Mouse (Mus musculus) limb, embryonic 13.5 days (tissue): ENCODE results near the gene Rfng. TPM values are rescaled to one million over a fixed set of nuclear protein-coding genes. Genes with fewer than 3 reads are reported as not detected.
"Not testable (repeated sequence)": the region's sequence is repeated elsewhere in the genome, so short reads cannot be mapped to it uniquely, and the experiment has no call there.

Experiments
- ATAC-seq: fragments of 200-750 bp; cut with Nextera tagmentation; 2 replicates; pipeline ENCODE4 v1.8.0; 2017; ENCODE audit warnings: low read depth, moderate number of reproducible peaks, moderate TSS enrichment; ENCODE audit not compliant: low FRiP score
- H3K27ac ChIP-seq: fragments of 300-500 bp; sonication (generic); 2 replicates; pipeline ENCODE4 v1.5.1; 2015; ENCODE audit warnings: inconsistent platforms, mild to moderate bottlenecking, moderate library complexity
- H3K27me3 ChIP-seq: fragments of 300-500 bp; sonication (generic); 2 replicates; pipeline ENCODE4 v1.6.1; 2015; ENCODE audit warnings: mild to moderate bottlenecking, inconsistent platforms
- H3K36me3 ChIP-seq: fragments of 300-500 bp; sonication (generic); 2 replicates; pipeline ENCODE4 v1.6.1; 2015; ENCODE audit warnings: inconsistent platforms, mild to moderate bottlenecking, moderate library complexity
- H3K4me1 ChIP-seq: fragments of 300-500 bp; sonication (generic); 2 replicates; pipeline ENCODE4 v1.6.1; 2015; ENCODE audit warnings: inconsistent platforms
- H3K4me2 ChIP-seq: fragments of 300-500 bp; sonication (generic); replicated peaks from 2 replicates; pipeline ENCODE4 v1.6.1; 2015; ENCODE audit warnings: inconsistent platforms, mild to moderate bottlenecking, moderate library complexity
- H3K4me3 ChIP-seq: fragments of 300-500 bp; sonication (generic); 2 replicates; pipeline ENCODE4 v1.5.1; 2015; ENCODE audit warnings: moderate library complexity, mild to moderate bottlenecking, inconsistent platforms
- H3K9ac ChIP-seq: fragments of 300-500 bp; sonication (generic); 2 replicates; pipeline ENCODE4 v1.6.1; 2015; ENCODE audit warnings: mild to moderate bottlenecking, inconsistent platforms
- H3K9me3 ChIP-seq: fragments of 300-500 bp; sonication (generic); 2 replicates; pipeline ENCODE4 v1.6.1; 2016; ENCODE audit warnings: inconsistent platforms
- WGBS: fragments of 180-500 bp; shearing (Covaris S2); methylation state at CpG from one replicate; pipeline ENCODE4 v1.1.7; 2015; 5-methylcytosine and 5-hydroxymethylcytosine counted together
- polyA plus RNA-seq: library from polyadenylated mRNA; unstranded; fragments of >200 nt; fragmentation: Nextera tagmentation; extraction: Ambion mirVana; gene quantifications from 2 replicates; pipeline ENCODE4 v1.2.1, GENCODE M21; 2015

The Rfng gene
- polyA plus RNA-seq, 1 experiment from 2014 or later = 48.4 TPM

DNA sequence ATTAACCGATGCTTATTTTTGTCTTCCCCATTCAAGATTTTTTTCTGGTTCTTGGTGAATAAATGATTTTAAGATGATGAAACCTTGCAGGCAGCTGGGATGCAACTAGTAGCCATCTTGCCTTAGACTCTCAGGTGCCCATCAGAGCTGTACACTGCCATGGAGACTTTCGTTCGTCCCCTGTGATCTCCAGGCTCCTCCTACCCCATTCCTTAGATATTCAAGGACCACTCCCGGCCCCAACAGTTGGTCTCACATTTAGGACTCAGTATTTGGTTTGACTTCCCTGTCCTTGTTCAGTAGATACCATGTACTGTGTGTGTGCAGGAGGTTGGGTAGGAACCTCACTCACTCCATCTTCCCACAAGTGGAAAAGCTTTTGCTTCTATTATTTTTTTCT is 20.8 kb upstream of the Rfng start:
- WGBS = 76% methylated on average over 4 of the region's 4 CpGs
- H3K4me2 ChIP-seq = no peak overlapping the region
- H3K27ac ChIP-seq = no peak overlapping the region
- peaks cover 4% of the 10 kb centered on the region; the same call in 1 of the 2 replicates for H3K4me1 ChIP-seq
- no peak overlapping the region for H3K4me3 ChIP-seq
- peaks cover 47% of the 10 kb centered on the region for H3K36me3 ChIP-seq
- ATAC-seq = no peak
- no peaks in the 10 kb centered on the region for H3K27me3 ChIP-seq
- H3K9me3 ChIP-seq = no peaks in the 10 kb centered on the region
- no peak overlapping the region for H3K9ac ChIP-seq

DNA sequence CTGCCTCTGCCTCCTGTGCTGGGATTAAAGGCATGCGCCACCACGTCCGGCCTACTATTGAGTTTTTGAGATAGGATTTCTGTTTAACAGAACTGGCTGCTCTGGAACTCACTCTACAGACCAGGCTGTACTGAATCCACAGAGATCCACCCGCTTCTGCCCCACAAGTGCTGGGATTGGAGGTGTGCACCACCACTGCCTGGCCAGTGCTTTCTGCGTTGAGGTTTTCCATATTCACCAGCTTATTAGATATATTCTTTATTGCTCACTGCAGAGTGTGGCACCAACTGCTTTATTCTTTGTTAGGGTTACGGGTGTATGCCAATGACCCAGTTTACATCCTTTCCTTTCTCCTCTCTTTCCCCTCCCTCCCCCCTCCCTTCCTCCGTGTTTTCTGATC is 20.3 kb upstream of the Rfng start:
- no peaks in the 10 kb centered on the region for H3K9me3 ChIP-seq
- ATAC-seq = no peak
- WGBS = 79% methylated on average over 7 of the region's 7 CpGs
- no peaks in the 10 kb centered on the region for H3K27me3 ChIP-seq
- H3K9ac ChIP-seq = no peak overlapping the region
- no peak overlapping the region for H3K4me2 ChIP-seq
- H3K36me3 ChIP-seq = peaks cover 42% of the 10 kb centered on the region
- H3K4me1 ChIP-seq = peaks cover 4% of the 10 kb centered on the region; the same call in 1 of the 2 replicates
- H3K4me3 ChIP-seq = no peak overlapping the region
- H3K27ac ChIP-seq = no peak overlapping the region

GRCm38 (mm10) chr11:120800061-120800904 is 16.3 kb upstream of the Rfng start:
- H3K27ac ChIP-seq = 0 out of 2 replicates have a peak overlapping the region, but pooled peaks have one; percentile 6

DNA sequence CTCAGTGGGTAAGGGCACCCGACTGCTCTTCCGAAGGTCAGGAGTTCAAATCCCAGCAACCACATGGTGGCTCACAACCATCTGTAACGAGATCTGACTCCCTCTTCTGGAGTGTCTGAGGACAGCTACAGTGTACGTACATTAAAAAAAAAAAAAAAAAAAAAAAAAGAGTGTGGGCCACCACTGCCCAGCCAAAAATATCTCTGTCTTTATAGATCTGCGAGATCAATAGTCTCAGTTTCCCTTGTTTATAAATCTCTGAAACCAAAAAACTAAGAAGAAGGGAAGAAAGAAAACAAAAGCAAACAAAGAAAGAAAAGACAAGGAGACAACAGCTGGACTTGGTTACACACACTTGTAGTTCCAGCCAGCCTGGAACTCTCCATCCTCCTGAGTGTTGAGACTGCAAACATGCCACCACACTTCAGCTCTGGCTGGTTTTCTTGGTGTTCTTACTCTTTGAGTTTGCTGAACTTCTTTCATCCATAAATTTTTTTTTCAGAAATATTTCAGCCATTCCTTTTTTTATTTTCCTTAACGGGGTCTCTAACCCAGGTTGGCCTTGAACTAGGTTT is 15.4 kb upstream of the Rfng start:
- Histone ChIP-seq H3K4me2 (peak overlapping the region; percentile 37; the same call in 1 of the 2 replicates), H3K27ac (no peak overlapping the region), H3K9me3 (no peaks in the 10 kb centered on the region), H3K9ac (no peak overlapping the region), H3K4me1 (peaks cover 21% of the 10 kb centered on the region), H3K4me3 (no peak overlapping the region), H3K27me3 (no peaks in the 10 kb centered on the region), H3K36me3 (peaks cover 5% of the 10 kb centered on the region)
- 69% methylated on average over 6 of the region's 6 CpGs for WGBS
- ATAC-seq = no peak

More at GRCm38 (mm10) chr11:120800061-120800904, 16.3 kb upstream of the Rfng start:
- peak; percentile 64 for ATAC-seq
- Histone ChIP-seq H3K9ac (peak overlapping the region; percentile 37), H3K4me2 (peak overlapping the region; percentile 37; the same call in 1 of the 2 replicates), H3K4me3 (no peak overlapping the region; the same call in 1 of the 2 replicates), H3K9me3 (no peaks in the 10 kb centered on the region), H3K36me3 (peaks cover 2% of the 10 kb centered on the region), H3K27me3 (no peaks in the 10 kb centered on the region), H3K4me1 (peaks cover 14% of the 10 kb centered on the region)
- 9% methylated on average over 10 of the region's 10 CpGs for WGBS

- ATAC-seq = no peak
Observed at GRCm38 (mm10) chr11:120798244-120798643, 14.2 kb upstream of the Rfng start.

DNA sequence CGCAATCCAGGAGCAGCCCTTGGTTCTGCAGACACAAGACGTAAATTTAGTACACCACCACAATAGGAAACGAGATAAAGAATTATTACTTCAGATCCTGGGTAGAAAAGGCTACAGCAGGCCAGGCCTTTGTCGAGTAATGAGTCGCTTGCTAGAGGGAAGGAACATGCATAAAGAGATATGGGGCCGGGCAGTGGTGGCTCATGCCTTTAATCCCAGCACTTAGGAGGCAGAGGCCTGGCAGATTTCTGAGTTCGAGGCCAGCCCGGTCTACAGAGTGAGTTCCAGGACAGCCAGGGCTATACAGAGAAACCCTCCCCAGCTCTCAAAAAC is 12.6 kb upstream of the Rfng start:
- no peak for ATAC-seq

More at GRCm38 (mm10) chr11:120798244-120798643, 14.2 kb upstream of the Rfng start:
- no peak overlapping the region for H3K9ac ChIP-seq
- H3K4me2 ChIP-seq = no peak overlapping the region
- 88% methylated on average over 3 of the region's 3 CpGs for WGBS
- H3K27me3 ChIP-seq = no peaks in the 10 kb centered on the region
- H3K27ac ChIP-seq = no peak overlapping the region
- H3K9me3 ChIP-seq = no peaks in the 10 kb centered on the region
- H3K4me3 ChIP-seq = no peak overlapping the region
- peaks cover 16% of the 10 kb centered on the region for H3K36me3 ChIP-seq
- H3K4me1 ChIP-seq = peaks cover 21% of the 10 kb centered on the region

GRCm38 (mm10) chr11:120795756-120796613 is 12.0 kb upstream of the Rfng start, which contains the start of gene Dus1l:
TSS of gene Dus1l (minus strand) at chr11:120796403.
- peaks cover 21% of the 10 kb centered on the region for H3K4me1 ChIP-seq

More for the DNA sequence above, 12.6 kb upstream of the Rfng start:
- 33% methylated on average over 8 of the region's 8 CpGs for WGBS
- Histone ChIP-seq H3K9me3 (no peaks in the 10 kb centered on the region), H3K4me2 (peak overlapping the region; percentile 99), H3K4me3 (peak overlapping the region; percentile 100), H3K9ac (peak overlapping the region; percentile 98), H3K36me3 (peaks cover 33% of the 10 kb centered on the region), H3K4me1 (peaks cover 21% of the 10 kb centered on the region), H3K27ac (peak overlapping the region; percentile 73), H3K27me3 (no peaks in the 10 kb centered on the region)

DNA sequence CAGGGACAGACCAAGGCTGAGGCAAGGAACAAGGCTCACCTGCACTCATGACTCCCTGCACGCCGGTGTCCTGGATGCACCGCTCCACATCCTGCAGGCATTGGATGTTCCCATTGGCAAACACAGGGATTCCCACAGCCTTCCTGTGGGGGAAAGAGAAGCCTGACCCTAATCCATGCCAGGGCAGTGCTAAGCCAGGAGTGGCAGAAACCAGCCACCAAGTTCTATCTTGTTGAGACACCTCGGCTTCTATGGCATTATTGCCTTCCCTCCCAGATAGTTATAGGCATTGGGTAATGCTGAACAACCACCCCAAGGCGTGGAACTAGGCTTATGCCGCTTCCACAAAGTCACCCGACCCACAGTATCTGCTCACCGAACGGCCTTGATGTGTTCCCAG is 8.6 kb upstream of the Rfng start:
- no peak for ATAC-seq

More at GRCm38 (mm10) chr11:120795756-120796613, 12.0 kb upstream of the Rfng start, which contains the start of gene Dus1l:
- Histone ChIP-seq H3K9ac (peak within 1 kb of the TSS; percentile 98), H3K36me3 (peaks cover 39% of the 10 kb centered on the region), H3K27me3 (no peaks in the 10 kb centered on the region), H3K9me3 (no peaks in the 10 kb centered on the region), H3K4me3 (peak within 1 kb of the TSS; percentile 100), H3K27ac (peak within 1 kb of the TSS; percentile 73), H3K4me2 (peak within 1 kb of the TSS; percentile 99)
- 2% methylated on average over 59 of the region's 59 CpGs for WGBS
- peak; percentile 91 for ATAC-seq

GRCm38 (mm10) chr11:120789810-120790209 is 5.8 kb upstream of the Rfng start:
- Histone ChIP-seq H3K9me3 (no peaks in the 10 kb centered on the region), H3K4me2 (no peak overlapping the region), H3K4me3 (no peak overlapping the region), H3K36me3 (peaks cover 89% of the 10 kb centered on the region), H3K27me3 (no peaks in the 10 kb centered on the region), H3K9ac (no peak overlapping the region), H3K4me1 (peaks cover 16% of the 10 kb centered on the region), H3K27ac (no peak overlapping the region)
- no peak for ATAC-seq
- 91% methylated on average over 3 of the region's 3 CpGs for WGBS

More for the DNA sequence above, 8.6 kb upstream of the Rfng start:
- H3K4me2 ChIP-seq = no peak overlapping the region
- H3K4me3 ChIP-seq = no peak overlapping the region
- H3K27ac ChIP-seq = no peak overlapping the region
- H3K36me3 ChIP-seq = peaks cover 69% of the 10 kb centered on the region
- peaks cover 17% of the 10 kb centered on the region for H3K4me1 ChIP-seq
- no peaks in the 10 kb centered on the region for H3K27me3 ChIP-seq
- H3K9ac ChIP-seq = no peak overlapping the region
- H3K9me3 ChIP-seq = no peaks in the 10 kb centered on the region
- WGBS = 95% methylated on average over 9 of the region's 9 CpGs

- Histone ChIP-seq H3K4me2 (no peak overlapping the region), H3K36me3 (peaks cover 85% of the 10 kb centered on the region), H3K9me3 (no peaks in the 10 kb centered on the region), H3K4me1 (peaks cover 14% of the 10 kb centered on the region), H3K27me3 (no peaks in the 10 kb centered on the region), H3K4me3 (no peak overlapping the region), H3K9ac (0 out of 2 replicates have a peak overlapping the region, but pooled peaks have one; percentile 2), H3K27ac (no peak overlapping the region)
- no peak for ATAC-seq
- 84% methylated on average over 4 of the region's 4 CpGs for WGBS
Observed at GRCm38 (mm10) chr11:120789355-120789754, 5.3 kb upstream of the Rfng start.

DNA sequence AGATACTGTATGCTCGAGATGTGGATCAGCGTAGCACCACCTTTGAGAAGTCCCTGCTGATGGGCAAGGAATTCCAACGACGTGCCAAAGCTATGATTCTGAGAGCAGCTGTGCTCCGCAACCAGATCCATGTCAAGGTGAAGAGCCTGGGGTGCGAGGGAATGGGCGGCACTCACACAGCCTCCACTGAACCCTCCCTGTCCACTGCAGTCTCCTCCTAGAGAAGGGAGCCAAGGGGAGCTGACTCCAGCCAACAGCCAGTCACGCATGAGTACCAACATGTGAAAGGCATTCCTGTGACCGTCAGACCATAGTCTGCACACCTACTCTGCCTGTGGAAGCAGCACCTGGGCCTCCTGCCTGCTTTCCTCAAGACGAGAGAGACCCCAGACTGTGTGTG is 4.5 kb upstream of the Rfng start:
- H3K27ac ChIP-seq, H3K4me3 ChIP-seq, H3K9ac ChIP-seq, H3K9me3 ChIP-seq, H3K27me3 ChIP-seq, H3K4me2 ChIP-seq, ATAC-seq: not testable (repeated sequence)
- H3K4me1 ChIP-seq = peaks cover 17% of the 10 kb centered on the region
- 83% methylated on average over 10 of the region's 10 CpGs for WGBS
- peaks cover 76% of the 10 kb centered on the region for H3K36me3 ChIP-seq
